ENCODE assay signal across 1 mouse cellular context in the genomic region with DNA sequence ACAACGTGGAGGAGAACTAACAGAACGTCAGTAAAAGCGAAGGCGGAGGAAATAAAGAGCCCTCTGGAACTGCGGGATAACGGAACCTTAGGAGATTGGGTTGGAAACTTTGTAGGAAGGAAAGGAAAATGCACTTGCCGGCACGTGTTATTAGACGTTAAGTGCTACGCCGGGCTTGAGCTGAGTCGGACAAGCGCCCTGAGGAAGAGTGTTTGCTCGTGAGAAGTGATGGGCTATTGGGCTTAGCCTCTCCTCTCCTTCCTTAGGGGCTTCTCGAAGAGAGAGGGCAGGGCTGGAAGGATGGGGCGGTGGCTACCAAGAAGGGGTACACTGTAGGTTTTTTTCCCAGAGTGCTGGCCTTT.
TF ChIP-seq lines count a peak whose summit lies in the region.

No protein-coding gene starts in this region.

TF ChIP-seq in CH12.LX, 34 proteins besides CTCF, POLR2A, EP300 and RAD21 (continued from another document):
- TF ChIP-seq POLR2AphosphoS2 (IDR thresholded peaks at IDR 0.05; ENCODE audit: low read depth, low read length): no peak
- TF ChIP-seq NELFE (IDR thresholded peaks at IDR 0.05; ENCODE audit: low read depth, low read length): no peak
- TF ChIP-seq JUN (IDR thresholded peaks at IDR 0.05; ENCODE audit: insufficient read depth, low read depth, low read length): no peak
- no peak for TF ChIP-seq ZNF384 (IDR thresholded peaks at IDR 0.05; ENCODE audit: low read depth, low read length)
- TF ChIP-seq USF1 (IDR thresholded peaks at IDR 0.05; ENCODE audit: low read depth, low read length): peak; percentile 37; the same call in 1 of the 2 replicates
- TF ChIP-seq MAX (IDR thresholded peaks at IDR 0.05; ENCODE audit: low read length): peak; percentile 95; the same call in 1 of the 2 replicates
- TF ChIP-seq ZC3H11A (IDR thresholded peaks at IDR 0.05; ENCODE audit: low read depth, low read length): no peak
- TF ChIP-seq MEF2A (IDR thresholded peaks at IDR 0.05; ENCODE audit: borderline replicate concordance, low read depth, low read length): no peak; the same call in 1 of the 2 replicates
- no peak for TF ChIP-seq MAZ (IDR thresholded peaks at IDR 0.05; ENCODE audit: low read depth, low read length)
- TF ChIP-seq MYC (IDR thresholded peaks at IDR 0.05; ENCODE audit: low read depth, low read length): no peak; the same call in 1 of the 2 replicates
- no peak; the same call in 1 of the 2 replicates for TF ChIP-seq HCFC1 (IDR thresholded peaks at IDR 0.05; ENCODE audit: low read depth, low read length)
- no peak for TF ChIP-seq GABPA (IDR thresholded peaks at IDR 0.05; ENCODE audit: insufficient replicate concordance, low read depth, low read length)
- TF ChIP-seq ELF1 (IDR thresholded peaks at IDR 0.05; ENCODE audit: low read depth, low read length): no peak; the same call in 1 of the 2 replicates
- TF ChIP-seq MXI1 (IDR thresholded peaks at IDR 0.05; ENCODE audit: low read depth, low read length): peak; percentile 99
- no peak for TF ChIP-seq RCOR1 (conservative IDR thresholded peaks at IDR 0.05; ENCODE audit: low read depth, low read length)
- TF ChIP-seq MAFK (IDR thresholded peaks at IDR 0.05; ENCODE audit: insufficient replicate concordance, low read length): no peak
- TF ChIP-seq UBTF (IDR thresholded peaks at IDR 0.05; ENCODE audit: low read depth, low read length): no peak
- TF ChIP-seq ZKSCAN1 (IDR thresholded peaks at IDR 0.05; ENCODE audit: borderline replicate concordance, low read depth, low read length): no peak
- TF ChIP-seq CHD1 (IDR thresholded peaks at IDR 0.05; ENCODE audit: low read depth, low read length): no peak
- no peak for TF ChIP-seq KAT2A (IDR thresholded peaks at IDR 0.05; ENCODE audit: insufficient replicate concordance, low read length)
- TF ChIP-seq E2F4 (IDR thresholded peaks at IDR 0.05; ENCODE audit: insufficient replicate concordance, low read depth, low read length): no peak
- TF ChIP-seq ETS1 (conservative IDR thresholded peaks at IDR 0.05; ENCODE audit: low read depth, low read length): no peak
- TF ChIP-seq SMC3 (IDR thresholded peaks at IDR 0.05; ENCODE audit: low read depth, low read length): no peak
TF ChIP-seq in CH12.LX: peak in this region for 7.
